Mouse (Mus musculus): ENCODE data around the gene Tle4.

Gene Tle4

DNA sequence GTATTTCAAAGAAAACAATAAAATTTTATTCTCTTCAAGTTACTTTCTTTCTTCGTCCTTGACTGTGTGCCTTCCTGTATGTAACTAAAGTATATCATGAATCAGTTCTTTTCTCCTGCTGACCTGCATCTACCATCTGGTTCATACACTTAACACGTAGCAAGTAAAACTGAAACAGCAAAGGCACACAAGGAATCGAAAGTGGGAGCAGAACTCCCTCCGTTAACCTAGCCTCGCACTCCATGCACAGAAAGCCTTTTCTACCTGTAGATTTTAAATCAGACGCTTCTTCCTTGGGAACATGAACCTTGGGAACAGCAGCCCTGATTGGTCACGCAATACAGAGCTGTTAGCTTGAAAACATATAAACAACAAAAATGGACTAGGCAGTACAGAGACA is 78.7 kb downstream of the Tle4 start:
- no peak for DNase-seq

DNA sequence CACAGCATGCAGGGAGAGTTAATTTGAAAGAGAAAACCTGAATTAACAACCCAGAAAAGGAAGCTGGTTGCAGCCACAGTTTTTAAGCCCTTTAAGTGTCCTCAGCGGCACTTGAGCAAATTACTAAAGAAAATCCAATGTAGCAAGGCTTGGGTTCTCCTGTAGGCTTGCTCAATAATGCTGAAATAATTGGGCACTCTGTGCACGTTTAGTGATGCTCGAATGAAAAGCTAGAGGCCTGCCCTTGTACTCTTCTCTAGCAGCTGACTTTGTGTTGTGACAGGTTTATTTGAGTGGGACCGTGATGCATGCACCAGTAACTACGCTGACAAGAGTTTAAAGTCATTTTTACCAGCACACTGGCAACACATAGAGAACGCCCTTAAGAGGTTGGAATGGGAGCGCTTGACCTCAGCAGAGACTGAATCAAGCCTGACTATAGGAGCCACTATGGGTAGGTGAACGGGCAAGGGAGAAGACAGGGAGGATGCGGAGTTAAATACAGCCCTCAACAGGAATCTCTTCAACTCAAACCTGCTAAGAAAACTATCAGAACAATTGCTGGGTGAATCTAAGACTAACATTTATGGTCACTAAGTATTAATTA is 79.3 kb downstream of the Tle4 start:
- no peak for DNase-seq

DNA sequence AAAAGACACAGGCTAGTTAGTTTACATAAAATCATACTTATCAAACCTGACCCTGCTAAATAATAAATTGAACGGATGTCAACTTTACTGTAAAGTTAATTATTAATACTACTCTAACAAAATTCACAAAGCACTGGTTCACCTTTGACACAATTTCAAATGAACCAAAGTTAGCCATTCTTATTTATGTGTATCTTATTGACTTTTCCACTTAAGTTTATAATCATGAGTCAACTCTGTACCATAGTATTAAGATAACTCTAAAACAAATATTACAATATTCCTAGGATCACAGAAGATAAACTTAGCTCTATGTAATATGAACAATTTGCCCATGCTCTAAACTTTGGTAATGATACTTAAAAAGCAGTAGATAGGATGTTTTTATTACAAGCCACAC is 81.4 kb downstream of the Tle4 start:
- DNase-seq = no peak

DNA sequence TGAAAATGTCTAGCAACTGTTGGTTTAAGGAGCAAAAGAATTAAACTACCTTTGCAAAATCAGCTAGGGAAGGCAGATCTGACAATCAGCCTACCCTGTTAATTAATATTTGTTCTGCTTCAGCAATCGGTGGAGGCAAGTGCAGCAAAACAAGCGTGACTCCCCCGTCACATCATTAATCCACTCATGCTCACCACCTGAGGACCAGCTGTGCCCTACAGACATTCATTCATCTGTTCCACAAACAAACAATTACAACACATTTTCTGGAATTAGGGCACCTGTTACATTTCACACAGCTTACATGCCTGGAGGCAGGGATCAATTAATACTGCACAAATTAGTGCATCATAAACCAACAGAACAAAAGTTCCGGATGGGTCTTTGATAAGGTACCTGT is 89.0 kb downstream of the Tle4 start:
- no peak for DNase-seq

DNA sequence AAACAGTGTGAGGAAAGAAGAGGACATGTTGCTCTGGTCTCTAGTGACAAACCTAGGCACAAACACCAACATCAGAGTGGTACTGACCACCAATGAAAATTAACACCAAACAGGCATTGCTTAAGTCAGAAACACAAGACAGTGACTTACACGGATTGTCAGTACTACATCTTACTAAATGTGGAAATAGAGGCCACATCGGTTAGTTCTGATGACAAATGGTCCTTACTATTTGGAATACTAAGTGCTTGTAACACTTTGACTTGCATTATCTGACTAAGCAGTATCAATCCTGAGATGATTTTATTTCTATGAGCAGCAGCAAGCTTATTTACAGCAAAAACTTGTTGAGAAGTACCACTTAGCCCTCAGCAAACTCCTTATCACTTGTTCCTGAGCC is 89.9 kb downstream of the Tle4 start:
- DNase-seq = no peak

DNA sequence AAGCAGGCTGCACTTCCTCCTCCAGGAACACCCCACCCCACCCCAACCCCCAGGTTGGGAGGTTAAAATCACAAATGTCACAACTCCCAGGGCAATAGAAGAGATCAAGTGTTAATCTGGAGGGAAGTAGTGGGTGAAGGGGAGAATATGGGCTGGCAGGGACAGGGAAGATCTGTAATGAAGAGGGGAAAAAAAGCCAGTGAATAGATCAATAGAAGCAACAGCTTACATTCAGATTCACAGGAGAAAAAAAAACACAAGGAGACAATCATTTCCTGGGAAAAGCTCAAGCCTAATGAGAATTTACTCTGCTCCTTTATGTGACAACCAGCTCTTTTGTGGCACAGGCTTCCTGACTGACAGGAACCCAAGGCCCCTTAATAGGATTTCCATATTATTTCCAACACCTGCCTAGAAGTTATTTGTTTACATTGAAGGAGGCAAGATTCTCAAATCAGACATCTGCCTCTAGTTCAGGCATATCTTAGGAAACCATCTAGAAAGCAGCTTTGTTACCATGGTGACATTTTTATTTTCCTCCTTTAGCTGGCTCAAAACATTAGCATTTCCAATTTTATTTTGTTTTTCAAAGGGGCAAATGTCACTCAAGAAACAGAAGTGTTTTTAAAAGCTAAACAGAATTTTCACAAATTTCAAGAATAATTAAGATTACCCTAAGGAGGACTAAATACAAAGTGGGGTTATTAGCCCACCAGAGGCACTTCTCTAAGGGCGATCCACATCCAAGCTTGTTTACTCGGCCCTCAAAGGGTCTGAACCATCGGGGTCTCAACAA is 90.8 kb downstream of the Tle4 start:
- no peak for DNase-seq

DNA sequence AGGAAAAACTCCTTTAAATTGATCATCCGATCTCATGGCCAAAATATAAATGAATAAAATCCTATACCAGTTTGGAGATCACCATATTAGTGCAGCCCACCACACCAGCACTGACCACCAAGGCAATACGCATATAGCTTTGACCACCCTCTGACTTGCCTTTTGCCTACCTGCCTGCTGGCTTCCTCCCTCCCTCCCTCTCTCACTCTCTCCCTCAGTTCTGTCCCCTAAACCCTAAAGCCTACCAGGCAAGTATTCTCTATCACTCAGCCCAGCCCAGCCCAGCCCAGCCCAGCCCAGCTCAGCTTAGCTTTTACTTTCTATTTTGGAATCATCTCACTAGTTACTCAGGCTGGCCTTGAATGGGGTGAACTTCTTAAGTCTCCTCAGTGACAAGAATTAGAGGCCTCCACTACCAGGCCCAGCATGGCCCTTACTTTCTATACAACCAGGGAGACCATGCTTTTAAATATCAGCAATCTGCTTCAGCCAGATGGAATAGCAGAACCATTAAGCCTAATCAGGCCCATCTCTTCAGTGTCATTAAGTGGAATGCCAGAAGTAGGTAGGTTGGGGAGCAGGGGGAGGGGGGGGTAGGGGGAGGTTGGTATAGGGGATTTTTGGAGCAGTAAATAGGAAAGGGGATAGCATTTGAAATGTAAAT is 91.8 kb downstream of the Tle4 start:
- DNase-seq = no peak

DNA sequence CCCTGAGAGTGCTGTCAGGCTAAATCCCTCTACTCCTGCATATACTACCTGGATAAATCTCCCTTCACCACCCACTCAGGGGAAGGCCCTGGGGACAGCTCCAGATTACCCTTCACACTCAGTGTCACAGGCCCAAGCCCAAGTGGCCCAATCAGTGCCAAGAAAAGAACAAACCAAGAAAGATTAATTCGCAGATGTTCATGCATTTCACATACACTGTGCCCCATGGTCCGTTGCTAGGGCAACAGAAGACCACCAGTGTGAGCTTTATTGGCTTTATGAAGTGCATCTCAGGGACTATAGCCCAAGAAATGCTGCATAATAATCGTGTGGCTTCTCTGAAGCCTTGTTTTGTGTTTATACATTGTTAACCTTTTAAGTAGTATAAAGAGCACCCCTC is 92.5 kb downstream of the Tle4 start:
- no peak for DNase-seq

DNA sequence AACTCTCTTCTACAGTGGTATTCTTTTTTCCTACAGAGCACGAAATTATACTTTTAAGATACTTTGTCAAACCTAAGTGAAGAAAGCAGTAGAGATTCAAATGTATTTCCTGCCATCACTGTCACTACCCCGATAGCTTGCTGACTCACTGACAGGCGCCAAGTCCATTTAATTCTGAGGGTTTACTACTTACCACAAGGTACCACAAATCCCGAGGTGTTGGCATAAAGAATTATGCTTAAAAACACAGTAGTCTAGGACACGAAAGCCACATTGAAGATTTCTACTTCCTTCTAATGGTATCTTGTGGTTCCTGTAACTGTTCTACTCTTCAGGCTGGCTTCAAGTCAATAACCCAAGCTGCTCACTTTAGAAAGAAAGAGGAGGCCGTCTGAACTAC is 94.0 kb downstream of the Tle4 start:
- DNase-seq = no peak

DNA sequence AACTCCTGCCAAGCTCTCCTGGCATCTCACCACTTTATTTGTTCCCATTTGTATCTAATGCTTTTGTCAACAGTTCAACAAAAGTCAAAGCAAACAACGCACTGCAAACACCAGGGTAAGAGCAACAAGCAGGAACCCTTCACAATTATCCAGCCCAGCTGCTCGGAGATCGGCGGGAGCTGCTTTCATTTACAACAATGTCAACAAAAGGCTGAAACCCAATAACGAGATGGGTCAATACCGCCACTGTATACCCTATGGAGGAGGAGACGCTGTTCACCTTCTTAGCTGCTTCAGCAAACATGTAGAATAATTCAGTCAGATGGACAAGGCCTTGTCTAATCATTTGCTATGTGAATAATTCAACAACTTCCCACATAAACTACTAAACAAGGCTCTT is 95.6 kb downstream of the Tle4 start:
- DNase-seq = no peak

DNA sequence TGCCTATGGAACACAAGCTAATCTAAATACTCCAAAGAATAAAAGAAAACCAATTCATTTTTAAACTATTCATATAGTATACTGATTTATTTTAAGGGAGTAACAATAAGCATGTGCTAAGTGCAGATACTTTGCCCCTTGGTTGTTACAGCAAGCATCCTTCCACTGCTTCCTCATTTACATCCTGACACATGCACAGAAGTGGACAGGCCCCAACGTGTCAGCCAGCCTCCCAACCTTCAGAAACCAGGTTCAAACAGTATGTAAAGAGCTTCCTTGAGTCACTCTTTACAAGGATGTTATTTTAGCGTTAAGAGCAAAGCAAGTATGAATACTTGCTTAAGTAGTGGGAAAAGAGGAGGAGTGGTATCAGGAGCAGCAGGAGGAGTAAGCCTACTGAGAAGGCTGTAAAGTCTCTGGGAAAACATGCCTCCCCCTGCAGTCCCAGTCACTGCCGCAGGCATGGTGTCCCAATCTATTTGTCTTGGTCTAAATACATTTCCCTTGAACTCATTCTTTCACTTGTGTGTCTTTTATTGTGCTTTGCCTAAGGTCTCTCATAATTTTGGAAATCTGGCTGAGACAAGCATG is 97.9 kb downstream of the Tle4 start:
- DNase-seq = no peak

DNA sequence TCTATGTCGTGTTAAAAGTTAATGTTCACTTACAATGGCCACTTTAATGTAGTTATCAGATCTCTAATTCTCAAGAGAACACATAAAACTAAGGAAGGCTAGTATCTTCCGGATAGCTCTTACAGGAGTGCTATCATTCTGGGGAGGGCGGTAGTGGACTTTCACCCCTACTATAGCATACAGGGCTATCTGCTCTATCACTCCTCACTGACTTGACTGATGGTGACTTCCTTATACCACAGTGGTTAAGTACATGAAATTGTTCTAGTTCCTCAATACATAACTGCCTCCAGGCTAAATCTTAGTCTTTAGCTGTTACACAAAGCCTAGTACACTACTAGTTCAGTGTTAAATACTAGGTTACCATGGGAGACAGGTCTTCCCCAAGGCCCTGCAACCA is 104.8 kb downstream of the Tle4 start:
- DNase-seq = no peak

DNA sequence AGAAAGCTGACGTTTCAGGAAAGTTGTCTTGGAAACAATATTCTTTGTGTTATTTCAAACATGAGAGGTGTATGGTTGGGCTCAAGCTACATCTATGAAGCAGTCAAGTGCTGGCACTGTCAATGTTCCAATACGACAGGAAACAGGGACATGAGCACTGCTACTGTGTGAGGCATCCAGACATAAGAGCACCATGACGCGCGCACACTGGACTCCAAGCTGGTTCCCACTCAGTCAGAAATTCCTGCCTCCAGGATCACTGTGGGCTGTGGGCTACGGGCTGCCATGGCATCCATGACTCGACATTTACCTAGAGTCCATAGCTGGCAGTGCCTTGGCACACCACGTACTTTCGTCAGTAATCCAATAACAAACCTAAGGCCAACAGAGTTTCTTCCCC is 110.7 kb downstream of the Tle4 start:
- no peak for DNase-seq

DNA sequence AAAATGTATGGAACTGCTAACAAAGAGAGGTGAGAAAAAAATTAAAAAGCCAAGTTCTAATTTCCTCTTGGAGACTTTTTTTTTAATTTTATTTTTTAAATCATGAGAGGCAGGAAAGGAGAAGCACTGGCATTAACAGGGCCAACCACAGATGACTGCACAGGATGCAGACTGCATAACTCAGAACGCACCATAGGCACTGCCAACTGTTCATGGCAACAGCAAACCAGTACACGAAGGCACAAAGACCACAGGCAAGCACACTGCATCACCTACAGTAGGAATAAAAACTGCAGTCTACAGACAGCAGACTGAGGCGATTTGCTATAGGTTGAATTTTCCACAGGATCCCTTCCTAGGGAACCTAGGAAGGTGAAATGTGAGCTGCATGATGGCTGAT is 112.7 kb downstream of the Tle4 start:
- no peak for DNase-seq

DNA sequence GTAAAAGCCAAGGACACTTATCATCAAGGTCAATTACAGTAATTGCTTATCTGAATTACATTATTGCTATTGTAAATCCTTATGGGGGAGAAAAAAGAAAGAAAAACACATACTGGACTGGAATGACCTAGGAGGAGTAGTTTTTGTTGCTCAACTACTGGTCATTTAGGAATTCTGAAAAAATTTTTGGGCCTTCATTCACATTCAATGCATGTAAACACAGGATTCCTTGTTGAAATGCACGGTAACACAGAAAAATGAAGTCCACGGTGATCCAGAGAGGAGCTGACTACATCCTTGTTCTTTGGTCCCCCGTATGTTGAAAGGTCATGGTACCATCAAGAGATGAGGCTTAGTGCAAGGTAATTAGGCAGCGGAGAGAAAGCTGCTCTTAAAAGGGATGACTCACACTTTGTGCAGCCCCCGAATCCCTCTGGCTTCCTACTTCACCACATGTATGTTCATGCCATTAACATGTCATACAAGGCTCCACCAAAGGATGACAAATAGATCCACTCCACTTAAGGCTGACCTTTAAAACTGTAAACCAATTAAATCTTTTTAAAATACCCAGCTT is 115.2 kb downstream of the Tle4 start:
- no peak for DNase-seq

DNA sequence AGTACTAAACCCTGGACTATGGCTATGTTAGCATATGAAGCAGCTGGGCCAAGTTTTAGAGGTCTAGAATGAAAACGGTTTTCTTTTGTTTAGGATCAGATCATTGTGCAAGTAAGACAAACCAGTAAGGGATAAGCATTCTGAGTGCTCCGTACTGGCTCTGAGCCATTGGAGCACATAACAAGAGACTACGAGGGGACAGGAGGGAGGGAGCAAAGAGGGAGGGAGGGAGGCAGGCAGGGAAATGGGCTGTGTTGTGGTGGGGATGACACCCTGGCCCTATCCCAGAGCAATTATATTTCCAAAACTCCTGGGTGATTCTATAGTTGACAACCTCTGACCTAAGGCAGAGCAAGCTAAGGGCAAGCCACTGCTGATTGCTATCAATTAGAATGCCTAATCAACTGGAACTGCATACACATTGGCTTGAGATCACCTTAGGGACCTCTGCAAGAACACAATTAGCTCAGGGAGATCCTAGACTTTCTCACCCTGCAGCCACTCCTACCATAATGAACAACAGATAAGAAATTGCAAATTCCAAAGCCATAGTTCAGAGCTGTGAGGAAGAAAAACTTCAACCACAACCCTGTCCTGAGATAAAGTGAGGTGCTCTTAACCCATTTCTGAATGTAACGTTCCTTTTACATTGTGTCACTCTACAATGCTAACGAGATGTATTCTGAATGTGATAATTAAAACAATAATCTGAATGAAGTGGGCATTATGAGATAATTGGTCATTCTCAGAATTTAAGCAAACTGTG is 115.9 kb downstream of the Tle4 start:
- DNase-seq = no peak

DNA sequence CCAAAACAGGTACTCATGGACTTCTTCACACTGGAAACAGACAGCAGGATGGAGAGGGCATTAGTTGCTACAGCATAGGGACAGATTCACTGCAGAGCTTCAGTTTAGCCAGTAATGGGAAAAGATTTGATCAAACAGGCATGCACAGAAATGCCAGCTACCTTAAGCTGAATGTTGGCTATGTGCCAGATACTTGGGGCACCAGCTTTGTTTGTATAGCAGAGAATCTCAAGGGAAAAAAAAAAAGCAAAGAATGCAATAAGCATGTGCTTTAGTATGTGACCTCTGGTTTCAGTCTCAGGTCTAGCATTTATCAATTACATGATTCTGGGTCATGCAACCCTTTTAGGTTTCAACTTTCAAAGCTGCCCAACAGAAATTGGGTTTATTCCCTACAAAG is 118.1 kb downstream of the Tle4 start:
- no peak for DNase-seq

DNA sequence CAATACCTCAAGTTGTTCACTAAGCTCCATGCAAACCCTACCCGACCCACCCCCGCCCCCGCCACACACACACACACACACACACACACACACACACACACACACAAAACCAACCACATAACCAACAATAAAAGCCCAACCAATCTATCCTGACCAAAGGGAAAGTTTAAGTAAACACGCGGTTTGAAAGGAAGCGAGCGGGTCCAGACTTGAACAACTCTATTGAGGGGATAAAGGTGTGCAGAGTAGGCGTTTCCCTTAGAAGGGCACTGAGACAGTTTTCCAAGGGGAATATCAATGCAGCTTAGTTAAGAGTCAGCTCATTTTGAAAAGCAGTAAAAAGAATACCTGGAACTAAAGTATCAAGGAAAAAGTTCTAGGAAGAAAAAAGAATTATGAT is 128.5 kb downstream of the Tle4 start:
- DNase-seq = no peak

DNA sequence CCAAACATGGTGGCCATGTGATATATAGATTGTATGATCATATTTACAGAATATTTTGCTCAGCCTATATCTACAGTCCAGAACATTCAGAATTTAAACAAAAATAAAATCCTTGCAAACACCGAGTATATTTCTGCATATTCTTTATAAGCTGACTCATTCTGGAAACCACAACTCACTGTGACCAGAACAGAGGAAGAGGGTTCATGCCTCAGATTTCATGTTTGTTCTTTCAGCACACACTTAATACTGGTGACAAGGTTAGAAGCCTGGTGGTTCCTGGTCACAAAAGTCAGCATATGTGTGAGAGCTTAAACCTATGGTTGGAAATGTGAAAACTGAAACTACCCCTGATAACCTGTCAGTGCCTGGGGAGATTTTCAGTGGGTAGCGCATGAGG is 129.1 kb downstream of the Tle4 start:
- no peak for DNase-seq

DNA sequence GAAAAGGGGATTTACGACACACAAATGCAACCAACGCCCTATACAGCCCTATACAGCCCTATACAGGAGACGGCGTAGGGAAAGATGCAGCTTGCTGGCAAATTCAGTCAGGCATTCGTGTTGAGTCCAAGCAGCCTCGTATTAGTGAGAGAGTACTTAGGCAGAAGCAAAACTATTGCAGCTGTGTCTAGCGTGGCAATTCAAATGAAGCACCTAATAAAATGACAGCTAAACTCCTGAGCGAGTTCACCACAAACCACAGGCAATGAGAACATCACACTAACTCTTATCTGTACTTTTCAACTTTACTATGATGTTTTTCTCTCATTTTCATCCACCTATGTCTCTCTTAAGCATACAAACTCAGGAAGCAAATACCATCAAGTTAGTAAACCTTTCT is 131.8 kb downstream of the Tle4 start:
- DNase-seq = no peak

DNA sequence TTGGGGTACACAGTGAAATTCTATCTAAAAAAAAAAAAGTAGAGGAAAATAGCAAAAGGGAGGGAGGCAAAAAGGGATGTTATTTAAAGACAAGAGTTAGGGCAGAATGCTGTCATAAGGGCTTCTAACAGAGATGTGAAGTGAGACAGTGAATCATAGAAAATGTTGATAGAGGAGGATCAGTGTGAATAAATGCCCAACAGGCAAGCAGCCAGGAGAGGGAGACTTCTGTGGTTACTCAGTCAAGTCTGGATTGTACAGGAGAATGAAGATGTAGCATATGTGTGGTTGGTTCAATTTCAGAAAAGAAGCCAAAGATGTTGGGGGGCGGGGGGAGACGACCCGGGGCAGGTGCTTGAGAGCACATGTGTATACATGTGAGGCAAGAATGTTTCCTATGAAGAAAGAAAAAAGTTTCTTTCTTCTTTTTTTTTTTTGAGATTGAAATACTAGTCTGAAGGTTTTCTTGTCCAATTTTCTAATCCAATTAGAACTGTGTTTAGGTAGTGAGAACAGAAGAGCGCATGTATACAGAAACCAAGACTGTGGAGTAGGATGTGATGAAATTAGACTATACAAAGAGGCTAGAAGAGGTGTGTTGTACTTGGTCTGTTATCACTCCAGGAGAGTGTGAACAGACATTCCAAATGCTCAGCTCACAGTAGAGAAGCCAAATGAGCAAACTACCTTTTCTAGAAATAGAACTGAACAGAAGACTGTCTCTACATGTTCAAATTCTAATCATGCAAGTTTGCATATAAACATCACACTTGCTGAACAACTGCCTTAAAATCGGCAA is 134.4 kb downstream of the Tle4 start:
- no peak for DNase-seq

DNA sequence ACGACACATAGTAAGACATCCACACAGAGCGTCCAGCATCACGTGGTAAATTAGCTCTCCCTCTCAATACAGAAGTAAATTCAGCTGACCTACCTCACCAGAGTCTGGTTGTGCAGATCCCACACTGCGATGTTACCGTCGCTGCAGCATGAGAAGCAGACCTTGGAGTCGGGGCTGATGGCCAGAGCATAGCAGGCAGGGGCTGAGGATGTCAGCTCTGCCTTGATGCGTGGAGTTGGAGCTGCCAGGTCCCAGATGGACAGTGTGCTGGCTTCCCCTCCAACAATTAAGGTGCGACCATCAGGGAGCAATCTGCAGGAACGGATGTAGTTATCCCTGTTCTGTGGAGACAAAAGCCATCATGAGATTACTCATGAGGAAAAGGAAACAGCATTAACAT is 144.4 kb downstream of the Tle4 start:
- DNase-seq = peak; percentile 40

Measured in cerebellum, adult 11-12 months (tissue).